Mouse (Mus musculus): ENCODE measurements around the gene Fnip2. TPM values are rescaled to one million over a fixed set of nuclear protein-coding genes. Genes with fewer than 3 reads are reported as not detected.
"Not testable (repeated sequence)": the region's sequence is repeated elsewhere in the genome, so short reads cannot be mapped to it uniquely, and the experiment has no call there.

The Fnip2 gene
- total and polyA plus RNA-seq, 2 experiments from 2014 or later: 4.6 to 22.4 TPM

DNA sequence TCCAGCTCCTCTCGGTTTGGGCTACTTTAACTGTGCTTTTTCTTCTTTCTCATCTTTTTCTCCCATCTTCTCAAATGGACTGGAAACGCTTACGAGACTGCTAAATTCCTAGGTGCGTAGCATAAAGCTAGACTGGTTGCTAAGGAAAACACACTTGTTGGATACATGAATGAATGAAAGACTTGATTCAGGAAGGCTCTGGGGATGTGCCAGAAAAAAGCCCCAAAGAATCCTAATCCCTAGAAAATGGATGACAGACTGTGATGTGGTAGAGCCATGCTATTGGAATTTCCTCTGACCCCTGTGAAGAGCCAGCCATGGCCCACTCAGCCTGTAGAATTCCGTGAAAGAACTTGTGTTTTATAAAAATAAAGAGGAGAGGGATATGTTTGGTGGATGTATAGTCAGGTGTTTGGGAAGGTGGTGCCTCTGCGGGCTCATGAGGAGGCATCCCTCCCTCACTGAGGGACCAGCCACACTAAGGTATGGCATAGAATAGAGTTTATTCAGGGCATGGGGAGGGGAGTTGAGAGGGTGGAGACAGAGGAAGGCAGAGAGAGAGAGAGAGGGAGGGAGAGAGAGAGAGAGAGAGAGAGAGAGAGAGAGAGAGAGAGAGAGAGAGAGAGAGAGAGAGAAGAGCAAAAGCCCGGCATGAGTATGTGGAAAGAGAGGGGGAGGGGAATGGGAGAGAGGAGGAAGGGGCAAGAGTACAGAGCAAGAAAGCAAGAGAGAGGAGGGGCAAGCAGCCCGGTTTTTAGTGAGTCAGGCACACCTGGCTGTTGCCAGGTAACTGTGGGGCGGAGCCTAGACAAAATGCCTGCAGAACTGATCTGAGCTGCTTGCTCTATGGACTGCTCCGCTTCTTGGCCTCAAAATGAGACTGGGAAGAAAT, 8.2 kb upstream of the Fnip2 start:
- no peaks in the 10 kb centered on the region for H3K4me1 ChIP-seq (ENCODE audit: insufficient read depth, low read length)
- H3K27ac ChIP-seq: no peak overlapping the region
- no peaks in the 10 kb centered on the region for H3K36me3 ChIP-seq (ENCODE audit: insufficient read depth, low read length)
- H3K4me2 ChIP-seq (ENCODE audit: low read depth, low read length): peak overlapping the region; percentile 23; the same call in 1 of the 2 replicates
- TF ChIP-seq CTCF (IDR thresholded peaks at IDR 0.05; ENCODE audit: low read depth): no peak
- 25% methylated on average over 10 of the region's 10 CpGs for WGBS
- H3K27me3 ChIP-seq (ENCODE audit: insufficient read depth, low read length): no peaks in the 10 kb centered on the region
- ATAC-seq (peak; percentile 83), DNase-seq (ENCODE audit: low spot score) (peak; percentile 58)
- H3K9ac ChIP-seq (replicated peaks; ENCODE audit: low read length): no peak overlapping the region
- no peak overlapping the region for H3K4me3 ChIP-seq (ENCODE audit: low read length)
- H3K9me3 ChIP-seq (ENCODE audit: low read length): no peaks in the 10 kb centered on the region

DNA sequence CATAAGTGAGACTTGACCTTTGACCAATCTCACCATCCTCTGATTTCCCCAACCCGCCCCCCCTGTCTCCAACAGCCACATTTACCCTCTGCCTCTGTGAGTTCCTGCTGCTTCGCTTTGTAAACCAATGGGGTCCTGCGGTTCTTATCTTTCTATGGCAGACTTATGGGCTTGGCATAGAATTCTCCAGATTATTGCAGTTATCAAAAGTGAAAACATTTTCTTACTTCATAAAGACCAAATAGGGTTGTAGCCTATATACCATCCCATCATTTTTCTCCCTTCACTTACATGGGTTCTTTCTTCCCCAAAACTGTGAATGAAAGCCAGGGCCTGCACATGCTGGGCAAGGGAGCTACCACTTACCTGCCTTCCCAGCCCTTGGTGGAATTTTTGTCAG, 6.7 kb upstream of the Fnip2 start:
- no peak for TF ChIP-seq CTCF (IDR thresholded peaks at IDR 0.05; ENCODE audit: low read depth)
- no peak for DNase-seq (ENCODE audit: low spot score)
- ATAC-seq: no peak
- Histone ChIP-seq H3K27ac (no peak overlapping the region), H3K9me3 (ENCODE audit: low read length) (no peaks in the 10 kb centered on the region), H3K4me3 (ENCODE audit: low read length) (no peak overlapping the region), H3K36me3 (ENCODE audit: insufficient read depth, low read length) (no peaks in the 10 kb centered on the region), H3K4me2 (ENCODE audit: low read depth, low read length) (no peak overlapping the region), H3K27me3 (ENCODE audit: insufficient read depth, low read length) (no peaks in the 10 kb centered on the region), H3K4me1 (ENCODE audit: insufficient read depth, low read length) (no peaks in the 10 kb centered on the region), H3K9ac (replicated peaks; ENCODE audit: low read length) (no peak overlapping the region)
- WGBS: 79% methylated on average over 3 of the region's 3 CpGs

DNA sequence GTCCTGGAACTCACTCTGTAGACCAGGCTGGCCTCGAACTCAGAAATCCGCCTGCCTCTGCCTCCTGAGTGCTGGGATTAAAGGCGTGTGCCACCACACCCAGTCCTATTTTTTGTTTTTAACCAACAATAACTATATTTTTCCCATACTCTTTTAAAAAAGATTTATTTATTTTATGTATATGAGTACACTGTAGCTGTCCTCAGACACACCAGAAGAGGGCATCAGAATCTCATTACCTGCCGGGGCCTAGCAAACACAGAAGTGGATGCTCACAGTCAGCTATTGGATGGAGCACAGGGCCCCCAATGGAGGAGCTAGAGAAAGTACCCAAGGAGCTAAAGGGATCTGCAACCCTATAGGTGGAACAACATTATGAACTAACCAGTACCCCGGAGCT, 5.8 kb upstream of the Fnip2 start:
- not testable (repeated sequence) for H3K4me2 ChIP-seq (ENCODE audit: low read depth, low read length); H3K27me3 ChIP-seq (ENCODE audit: insufficient read depth, low read length); H3K9ac ChIP-seq (replicated peaks; ENCODE audit: low read length); H3K9me3 ChIP-seq (ENCODE audit: low read length); DNase-seq (ENCODE audit: low spot score); H3K27ac ChIP-seq; H3K36me3 ChIP-seq (ENCODE audit: insufficient read depth, low read length); H3K4me1 ChIP-seq (ENCODE audit: insufficient read depth, low read length); H3K4me3 ChIP-seq (ENCODE audit: low read length); ATAC-seq
- 93% methylated on average over 5 of the region's 5 CpGs for WGBS

DNA sequence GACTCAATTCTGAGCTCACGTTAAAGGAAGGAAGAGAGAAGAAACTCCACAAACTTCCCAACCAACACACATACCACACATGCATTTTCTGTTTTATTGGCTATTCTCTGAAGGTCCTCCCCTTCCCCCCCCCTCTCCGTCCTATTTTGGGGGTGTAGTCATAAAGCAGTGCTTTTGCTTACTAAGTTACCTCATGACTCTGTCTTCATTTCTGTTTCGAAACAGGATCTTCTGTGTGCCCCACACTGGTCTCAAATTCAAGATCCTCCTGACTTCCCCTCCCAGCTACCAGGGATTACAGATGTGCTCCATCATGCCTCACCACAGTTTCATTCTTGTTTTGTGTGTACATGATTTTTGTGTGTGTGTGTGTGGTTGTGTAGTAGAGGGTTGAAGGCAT, 4.8 kb upstream of the Fnip2 start:
- DNase-seq (ENCODE audit: low spot score) (no peak), ATAC-seq (no peak)
- Histone ChIP-seq H3K4me2 (ENCODE audit: low read depth, low read length) (no peak overlapping the region), H3K4me3 (ENCODE audit: low read length) (no peak overlapping the region), H3K9me3 (ENCODE audit: low read length) (no peaks in the 10 kb centered on the region), H3K27me3 (ENCODE audit: insufficient read depth, low read length) (no peaks in the 10 kb centered on the region), H3K27ac (no peak overlapping the region), H3K9ac (replicated peaks; ENCODE audit: low read length) (no peak overlapping the region), H3K36me3 (ENCODE audit: insufficient read depth, low read length) (no peaks in the 10 kb centered on the region), H3K4me1 (ENCODE audit: insufficient read depth, low read length) (no peaks in the 10 kb centered on the region)
- WGBS: 72% methylated on average over 3 of the region's 3 CpGs
- no peak for TF ChIP-seq CTCF (IDR thresholded peaks at IDR 0.05; ENCODE audit: low read depth)

DNA sequence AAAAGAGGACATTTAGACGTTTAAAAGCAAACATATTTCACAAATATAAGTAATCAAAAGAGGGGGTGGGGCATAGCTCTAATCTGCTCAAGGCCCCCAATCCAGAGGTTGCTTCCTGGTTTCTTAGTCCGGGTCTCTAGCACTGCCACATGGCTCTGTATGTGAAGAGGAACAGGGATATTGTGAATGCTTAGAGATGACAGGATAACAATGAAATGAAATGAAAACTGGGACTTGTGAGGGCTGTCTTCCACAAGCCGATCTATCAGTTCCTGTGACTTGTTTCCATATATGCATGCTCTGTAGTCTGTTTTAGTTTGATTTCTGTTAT, 1.7 kb upstream of the Fnip2 start:
- Histone ChIP-seq H3K4me1 (ENCODE audit: insufficient read depth, low read length) (no peaks in the 10 kb centered on the region), H3K27ac (no peak overlapping the region), H3K4me3 (ENCODE audit: low read length) (no peak overlapping the region), H3K9ac (replicated peaks; ENCODE audit: low read length) (no peak overlapping the region), H3K36me3 (ENCODE audit: insufficient read depth, low read length) (no peaks in the 10 kb centered on the region), H3K27me3 (ENCODE audit: insufficient read depth, low read length) (no peaks in the 10 kb centered on the region), H3K4me2 (ENCODE audit: low read depth, low read length) (no peak overlapping the region), H3K9me3 (ENCODE audit: low read length) (no peaks in the 10 kb centered on the region)
- ATAC-seq (no peak), DNase-seq (ENCODE audit: low spot score) (no peak)
- 86% methylated on average over 3 of the region's 3 CpGs for WGBS
- TF ChIP-seq CTCF (IDR thresholded peaks at IDR 0.05; ENCODE audit: low read depth): no peak

DNA sequence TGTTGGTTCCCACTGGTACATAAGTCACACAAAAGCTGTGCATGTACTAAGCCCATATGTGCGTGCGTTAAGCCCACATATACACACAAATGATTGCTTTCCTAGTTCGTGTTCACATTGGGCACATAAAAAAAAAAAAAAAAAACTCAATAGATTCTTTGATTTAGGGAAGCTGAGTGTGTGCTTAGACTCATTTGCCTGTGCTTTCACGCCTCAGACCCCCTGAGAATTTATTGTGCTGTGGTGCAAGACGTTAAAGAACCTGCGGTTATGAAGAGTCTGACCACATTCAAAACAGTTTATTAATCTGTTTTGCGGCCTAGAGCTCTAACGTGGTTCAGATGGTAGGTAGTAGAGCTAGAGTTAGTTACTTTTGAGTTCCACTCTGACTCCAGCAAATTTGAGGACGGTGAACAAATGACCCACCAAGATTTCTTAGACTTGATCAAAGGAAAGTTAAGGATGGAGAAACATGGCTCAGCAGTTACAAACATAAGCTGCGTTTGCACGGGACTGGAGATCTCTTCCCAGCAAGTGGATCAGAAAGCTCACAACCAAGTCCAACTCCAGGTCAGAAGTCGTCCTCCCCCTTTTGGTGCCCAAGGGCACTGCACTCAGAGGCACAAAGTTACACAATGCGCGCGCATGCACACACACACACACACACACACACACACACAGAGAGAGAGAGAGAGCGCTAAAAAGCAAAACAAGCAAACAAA, 1.2 kb upstream of the Fnip2 start:
- H3K27ac ChIP-seq: no peak overlapping the region
- peak overlapping the region; percentile 95; the same call in 1 of the 2 replicates for H3K4me2 ChIP-seq (ENCODE audit: low read depth, low read length)
- no peaks in the 10 kb centered on the region for H3K4me1 ChIP-seq (ENCODE audit: insufficient read depth, low read length)
- no peaks in the 10 kb centered on the region for H3K27me3 ChIP-seq (ENCODE audit: insufficient read depth, low read length)
- peak; percentile 29; the same call in 1 of the 2 replicates for TF ChIP-seq CTCF (IDR thresholded peaks at IDR 0.05; ENCODE audit: low read depth)
- H3K9ac ChIP-seq (replicated peaks; ENCODE audit: low read length): no peak overlapping the region
- no peaks in the 10 kb centered on the region for H3K9me3 ChIP-seq (ENCODE audit: low read length)
- 81% methylated on average over 16 of the region's 16 CpGs for WGBS
- H3K4me3 ChIP-seq (ENCODE audit: low read length): peak overlapping the region; percentile 79; the same call in 1 of the 2 replicates
- no peaks in the 10 kb centered on the region for H3K36me3 ChIP-seq (ENCODE audit: insufficient read depth, low read length)
- no peak for ATAC-seq
- DNase-seq (ENCODE audit: low spot score): no peak
